Mouse (Mus musculus): Measurements from ENCODE around the gene Ccr9. TPM values are rescaled to one million over a fixed set of nuclear protein-coding genes. Genes with fewer than 3 reads are reported as not detected.
"Not testable (repeated sequence)": the region's sequence is repeated elsewhere in the genome, so short reads cannot be mapped to it uniquely, and the experiment has no call there.

The Ccr9 gene
- total RNA-seq, 2 experiments from 2014 or later, result 0.12 to 0.20 TPM

DNA sequence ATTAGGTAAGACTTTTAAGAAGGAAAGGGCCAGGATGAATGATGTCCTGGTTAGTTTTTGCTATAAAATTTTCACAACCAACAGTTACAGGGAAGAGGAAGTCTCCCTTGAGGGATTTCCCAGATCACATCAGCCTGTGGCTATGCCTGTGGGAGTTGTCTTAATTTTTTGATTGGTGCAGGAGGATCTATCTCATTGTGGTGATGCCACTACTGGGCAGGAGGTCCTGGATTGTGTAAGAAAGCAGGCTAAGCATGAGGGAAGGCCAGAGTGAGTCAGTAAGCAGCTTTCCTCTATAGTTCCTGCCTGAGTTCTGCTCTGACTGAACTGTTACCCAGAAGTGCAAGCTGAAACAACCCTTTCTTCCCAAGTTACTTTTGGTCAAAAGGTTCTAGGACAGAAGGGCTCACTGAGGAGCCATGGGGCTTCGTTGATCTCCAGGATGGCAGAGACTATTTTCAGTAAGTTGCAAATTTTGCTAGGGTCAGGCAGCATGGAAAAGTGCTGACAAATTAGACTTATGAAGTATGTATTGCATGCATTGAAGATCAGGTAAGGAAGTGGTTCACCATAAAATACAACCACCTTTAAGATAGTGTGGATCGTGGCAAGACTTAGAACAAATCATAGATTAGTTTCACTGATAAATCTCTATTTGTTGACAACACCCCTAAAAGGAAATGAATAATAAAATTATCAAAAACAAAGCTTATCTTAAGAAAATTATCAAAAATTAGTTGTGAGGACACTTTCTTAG, 44.7 kb downstream of the Ccr9 start:
- no peak for TF ChIP-seq CTCF (IDR thresholded peaks at IDR 0.05)
- intact Hi-C loops (cut with DNase I), result no loop called here
- Histone ChIP-seq H3K4me3 (no peak overlapping the region), H3K27ac (no peak overlapping the region)
- DNase-seq (ENCODE audit: extremely low spot score in 1 of 2, low spot score in 2 of 2), result no peak

DNA sequence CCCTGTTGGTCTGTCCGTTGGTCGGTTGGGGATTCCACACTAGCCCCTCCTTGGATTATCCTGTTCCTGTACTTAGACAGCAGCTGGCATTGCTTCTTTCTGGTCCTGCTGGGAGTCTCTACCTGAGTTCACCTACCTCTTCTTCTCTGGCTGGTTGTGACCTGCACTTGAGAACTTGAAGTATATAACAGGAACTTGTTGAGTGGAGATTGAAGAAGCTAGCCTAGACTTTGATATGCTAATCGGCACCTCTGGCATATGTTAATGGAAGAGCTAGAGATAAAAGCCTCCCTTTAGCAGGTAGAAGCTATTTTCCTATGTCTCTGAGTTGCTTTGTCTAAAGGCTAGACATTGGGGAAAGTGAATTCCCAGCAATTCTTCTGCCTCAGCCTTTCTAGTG, 53.0 kb downstream of the Ccr9 start:
- no peak overlapping the region for H3K27ac ChIP-seq
- intact Hi-C loops (cut with DNase I), result no loop called here
- no peak overlapping the region for H3K4me3 ChIP-seq
- TF ChIP-seq CTCF (IDR thresholded peaks at IDR 0.05), result no peak
- DNase-seq (ENCODE audit: extremely low spot score in 1 of 2, low spot score in 2 of 2), result no peak

DNA sequence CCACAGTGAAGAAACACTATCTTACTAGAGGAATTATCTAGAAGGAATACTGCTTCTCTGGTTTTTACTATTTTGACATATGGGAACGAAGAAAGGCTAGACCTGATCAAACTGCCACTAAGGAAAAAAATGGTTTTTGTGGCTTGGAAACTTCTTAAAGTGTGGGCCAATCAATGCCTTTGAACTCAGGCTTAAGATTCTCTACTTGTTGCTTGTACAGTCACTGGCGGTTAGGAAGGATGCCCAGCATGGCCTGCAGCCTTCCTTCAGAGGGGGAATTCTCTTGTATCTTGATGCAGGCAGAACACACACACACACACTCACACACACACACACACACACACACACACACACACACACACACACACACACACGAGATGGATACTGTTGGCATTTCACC, 55.9 kb downstream of the Ccr9 start:
- intact Hi-C loops (cut with DNase I), result no loop called here
- no peak for TF ChIP-seq CTCF (IDR thresholded peaks at IDR 0.05)
- no peak overlapping the region for H3K4me3 ChIP-seq
- DNase-seq (ENCODE audit: extremely low spot score in 1 of 2, low spot score in 2 of 2), result no peak
- no peak overlapping the region for H3K27ac ChIP-seq

DNA sequence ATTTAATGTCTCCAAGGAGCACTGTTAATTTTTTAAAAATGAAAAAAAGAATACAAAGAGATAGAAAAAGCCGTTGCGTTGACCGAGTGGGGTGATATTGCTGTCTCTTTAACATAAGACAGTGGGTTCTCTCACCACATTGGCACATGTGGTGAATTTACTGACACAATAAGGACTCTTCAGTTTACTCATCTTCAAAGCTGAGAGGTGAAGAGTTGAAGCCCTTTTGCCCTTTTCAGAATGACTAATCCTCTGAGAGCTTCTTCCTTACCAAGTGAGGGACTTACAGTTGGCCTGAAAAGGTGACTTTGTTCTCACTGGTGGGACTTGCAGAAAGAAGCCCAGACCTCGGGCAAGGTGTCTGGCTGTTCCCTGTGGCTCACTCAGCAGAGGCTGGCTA, 62.6 kb downstream of the Ccr9 start:
- no peak for TF ChIP-seq CTCF (IDR thresholded peaks at IDR 0.05)
- no peak overlapping the region for H3K27ac ChIP-seq
- no peak for DNase-seq (ENCODE audit: extremely low spot score in 1 of 2, low spot score in 2 of 2)
- intact Hi-C loops (cut with DNase I), result no loop called here
- H3K4me3 ChIP-seq, result no peak overlapping the region

DNA sequence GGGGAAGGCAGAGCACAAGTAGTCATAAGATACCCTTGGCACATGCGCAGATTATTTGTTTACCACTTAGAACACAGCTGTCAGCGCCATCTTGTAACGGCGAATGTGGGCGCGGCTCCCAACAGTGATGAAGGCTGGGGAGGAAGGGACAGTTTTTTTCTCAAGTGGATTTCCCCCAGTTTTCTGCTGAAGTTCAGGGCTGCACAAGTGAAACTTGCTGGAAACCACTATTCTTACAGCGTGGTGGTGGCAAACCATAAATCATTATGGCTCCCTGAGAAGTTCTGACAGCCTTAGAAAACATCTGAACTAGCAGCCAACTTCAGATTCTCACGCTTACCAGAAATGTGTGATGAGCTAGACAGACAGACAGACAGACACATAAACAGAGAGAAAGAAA, 71.4 kb downstream of the Ccr9 start:
- DNase-seq (ENCODE audit: extremely low spot score in 1 of 2, low spot score in 2 of 2); H3K4me3 ChIP-seq; intact Hi-C loops (cut with DNase I); H3K27ac ChIP-seq: not testable (repeated sequence)

DNA sequence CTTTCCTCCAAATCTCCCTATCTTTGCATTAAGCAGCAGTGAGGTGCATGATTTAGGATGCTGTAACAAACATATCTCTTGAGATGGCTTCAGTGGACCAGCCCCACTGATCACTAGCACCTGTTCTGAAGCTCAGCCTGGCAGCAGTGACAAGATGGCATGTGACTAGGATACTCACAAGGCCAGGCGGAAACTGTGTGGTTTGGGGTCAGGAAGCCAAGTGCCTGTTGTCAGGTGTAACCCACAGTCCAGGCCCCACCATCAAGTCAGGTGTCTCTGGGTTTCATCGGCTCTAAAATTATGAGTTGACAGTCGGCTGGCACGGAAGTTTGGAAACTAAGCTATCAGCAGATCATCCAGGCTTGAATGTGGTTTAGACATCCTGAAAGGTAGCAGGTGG, 76.1 kb downstream of the Ccr9 start:
- intact Hi-C loops (cut with DNase I), result no loop called here
- no peak overlapping the region for H3K4me3 ChIP-seq
- no peak for TF ChIP-seq CTCF (IDR thresholded peaks at IDR 0.05)
- no peak overlapping the region for H3K27ac ChIP-seq
- no peak for DNase-seq (ENCODE audit: extremely low spot score in 1 of 2, low spot score in 2 of 2)

DNA sequence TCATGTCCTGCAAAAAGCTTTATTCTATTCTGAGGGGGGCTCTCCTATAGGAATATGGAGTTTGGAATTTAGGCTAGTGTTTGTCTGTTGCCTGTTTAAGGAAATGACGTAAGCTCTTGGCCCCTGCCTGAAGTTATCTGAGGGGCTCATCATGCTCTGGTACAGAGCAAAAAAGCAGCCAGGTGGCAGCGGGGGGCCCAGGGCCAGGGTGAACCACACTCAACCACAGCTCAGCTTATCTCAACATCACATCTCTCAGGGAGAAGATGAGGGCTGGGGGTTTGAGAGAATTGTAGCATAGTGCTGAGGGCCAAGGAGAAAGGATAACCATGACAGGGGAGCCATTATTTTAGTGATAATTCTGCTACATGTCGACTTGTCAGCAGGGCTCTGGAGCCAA, 78.5 kb downstream of the Ccr9 start:
- DNase-seq (ENCODE audit: extremely low spot score in 1 of 2, low spot score in 2 of 2), result no peak
- Histone ChIP-seq H3K4me3 (no peak overlapping the region), H3K27ac (no peak overlapping the region)
- TF ChIP-seq CTCF (IDR thresholded peaks at IDR 0.05), result no peak
- intact Hi-C loops (cut with DNase I), result no loop called here

DNA sequence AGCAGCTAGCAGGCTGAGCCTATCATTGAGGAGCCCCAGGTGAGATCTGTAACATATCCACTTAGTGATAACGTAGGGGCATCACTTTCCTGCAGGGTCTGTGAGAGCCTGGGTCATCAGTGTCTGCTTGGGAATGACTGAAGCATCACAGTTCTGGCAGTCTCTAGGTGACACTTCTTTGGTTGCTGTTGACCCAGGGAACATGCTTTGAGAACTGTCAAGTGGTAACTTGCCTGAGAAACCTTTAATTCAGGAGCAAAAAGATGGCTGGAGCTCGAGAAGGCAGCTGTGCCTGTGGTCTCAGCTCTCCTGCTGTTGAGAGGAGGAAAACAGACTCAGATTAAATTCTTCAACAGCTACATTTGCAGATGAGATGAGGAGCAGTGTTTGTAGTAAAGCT, 79.1 kb downstream of the Ccr9 start:
- intact Hi-C loops (cut with DNase I), result no loop called here
- no peak overlapping the region for H3K27ac ChIP-seq
- no peak for DNase-seq (ENCODE audit: extremely low spot score in 1 of 2, low spot score in 2 of 2)
- TF ChIP-seq CTCF (IDR thresholded peaks at IDR 0.05), result no peak
- H3K4me3 ChIP-seq, result no peak overlapping the region

DNA sequence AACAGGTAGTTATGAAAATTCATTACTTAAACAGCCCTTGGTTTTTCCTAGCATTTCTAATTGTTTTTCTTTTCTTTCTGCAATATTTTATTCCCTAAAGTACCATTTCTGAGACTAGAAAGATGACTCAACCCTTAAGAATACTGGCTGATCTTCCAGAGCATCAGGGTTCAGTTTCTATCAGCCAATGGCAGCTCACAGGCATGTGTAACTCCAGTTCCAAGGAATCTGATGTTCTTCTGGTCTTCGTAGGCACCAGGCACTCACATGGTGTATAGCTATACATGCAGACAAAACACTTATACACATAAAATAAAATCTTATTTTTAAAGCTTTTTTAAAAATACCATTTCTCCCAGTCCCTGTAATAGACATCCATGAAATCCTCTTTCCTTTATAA, 79.9 kb downstream of the Ccr9 start:
- no peak for DNase-seq (ENCODE audit: extremely low spot score in 1 of 2, low spot score in 2 of 2)
- Histone ChIP-seq H3K4me3 (no peak overlapping the region), H3K27ac (no peak overlapping the region)
- intact Hi-C loops (cut with DNase I), result no loop called here
- no peak for TF ChIP-seq CTCF (IDR thresholded peaks at IDR 0.05)

DNA sequence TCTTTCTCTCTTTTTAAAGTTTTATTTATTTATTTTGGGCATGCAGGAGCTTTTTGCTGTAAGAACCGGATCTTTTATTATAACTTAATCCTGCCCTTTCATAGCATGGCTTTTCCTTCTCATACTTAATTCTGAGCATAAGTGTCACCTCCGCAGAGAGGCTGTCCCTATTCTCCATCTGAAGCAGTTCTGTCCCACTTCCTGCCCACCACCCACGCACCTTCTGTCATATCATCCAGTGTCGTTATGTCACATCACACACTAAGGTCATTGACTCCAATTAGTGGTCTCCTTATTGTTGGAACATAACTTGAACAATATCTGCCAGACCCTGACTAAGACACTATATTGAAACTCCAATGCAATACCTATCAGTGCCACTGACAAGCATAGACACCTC, 80.4 kb downstream of the Ccr9 start:
- intact Hi-C loops (cut with DNase I), result no loop called here
- no peak for TF ChIP-seq CTCF (IDR thresholded peaks at IDR 0.05)
- no peak overlapping the region for H3K4me3 ChIP-seq
- no peak overlapping the region for H3K27ac ChIP-seq
- DNase-seq (ENCODE audit: extremely low spot score in 1 of 2, low spot score in 2 of 2), result no peak

DNA sequence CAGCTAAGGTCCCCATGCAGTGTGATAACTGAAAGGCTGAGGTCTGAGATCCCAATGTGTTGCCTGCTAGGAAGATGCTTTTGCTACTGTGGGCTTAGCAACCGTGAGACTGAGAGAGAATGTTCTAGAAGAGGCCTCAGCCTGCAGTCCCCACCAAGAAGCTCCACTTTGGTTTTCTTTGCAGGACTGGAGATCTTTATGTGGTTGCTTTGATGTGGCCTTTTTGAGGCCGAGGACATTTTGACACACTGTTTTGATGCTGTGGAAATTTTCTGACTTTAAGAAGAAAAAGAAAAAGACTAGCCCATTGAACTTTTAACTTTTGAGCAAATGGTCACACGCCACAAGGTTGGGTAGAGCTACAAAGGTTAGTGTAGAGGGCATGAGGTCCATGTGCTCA, 82.6 kb downstream of the Ccr9 start:
- Histone ChIP-seq H3K4me3 (no peak overlapping the region), H3K27ac (no peak overlapping the region)
- DNase-seq (ENCODE audit: extremely low spot score in 1 of 2, low spot score in 2 of 2), result no peak
- intact Hi-C loops (cut with DNase I), result no loop called here
- TF ChIP-seq CTCF (IDR thresholded peaks at IDR 0.05), result no peak

DNA sequence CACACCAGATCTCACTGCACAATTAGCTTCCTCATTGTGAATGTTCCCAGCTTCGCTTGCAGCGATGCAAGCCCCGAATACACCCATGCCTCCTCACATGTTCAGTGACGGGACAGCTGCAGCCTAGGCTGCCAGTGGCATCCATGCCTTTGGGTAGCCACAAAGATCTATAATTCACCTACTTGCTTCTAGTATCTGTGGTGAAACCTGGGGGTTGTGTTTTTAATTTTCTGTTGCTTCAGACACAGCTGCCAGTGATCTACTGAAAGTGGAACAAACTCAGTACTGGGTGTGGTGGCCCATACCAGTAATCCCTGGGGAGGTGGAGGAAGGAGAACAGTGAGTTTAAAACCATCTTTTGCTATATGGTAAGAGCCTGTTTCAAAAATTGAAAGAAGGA, 84.6 kb downstream of the Ccr9 start:
- Histone ChIP-seq H3K4me3 (no peak overlapping the region), H3K27ac (no peak overlapping the region)
- no peak for DNase-seq (ENCODE audit: extremely low spot score in 1 of 2, low spot score in 2 of 2)
- TF ChIP-seq CTCF (IDR thresholded peaks at IDR 0.05), result no peak
- intact Hi-C loops (cut with DNase I), result no loop called here

DNA sequence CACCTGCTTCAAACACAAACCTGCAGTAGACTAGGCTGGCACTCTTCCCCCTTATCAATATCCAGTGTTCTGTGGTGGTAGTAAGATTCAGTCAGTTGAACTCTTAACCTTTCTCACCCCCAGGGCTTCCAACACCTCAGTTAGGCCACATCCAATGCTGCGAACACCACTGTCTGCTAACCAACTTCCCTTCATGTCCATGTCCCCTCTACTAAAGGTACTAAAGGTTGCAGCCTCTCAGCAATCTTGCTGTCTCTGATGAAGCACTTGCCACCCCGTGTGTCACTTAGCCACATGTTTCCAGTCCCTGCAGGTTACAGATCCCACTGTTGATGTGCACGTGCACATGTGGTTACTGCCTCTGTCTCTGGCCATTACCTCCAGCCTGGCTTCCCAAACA, 85.5 kb downstream of the Ccr9 start:
- no peak overlapping the region for H3K27ac ChIP-seq
- no peak for DNase-seq (ENCODE audit: extremely low spot score in 1 of 2, low spot score in 2 of 2)
- intact Hi-C loops (cut with DNase I), result no loop called here
- H3K4me3 ChIP-seq, result no peak overlapping the region
- TF ChIP-seq CTCF (IDR thresholded peaks at IDR 0.05), result no peak
